ENCODE assay signal across 8 mouse cellular contexts in genomic region chr8:80807807-80808505, GRCm38 (mm10).
DNase-seq lines count a peak whose midpoint lies in the region; ATAC-seq and TF ChIP-seq lines count a peak whose summit lies in the region.
"Had no signal": no experiment of that assay in that cellular context is flagged by ENCODE, and none has a peak within 500 bp of the region (broad histone marks: within the 10 kb centered on the region; RNA-seq: fewer than 3 reads in every experiment).

No protein-coding gene starts in this region.

- no peak for DNase-seq in lung, postnatal 10 days
- DNase-seq in limb, embryonic 14.5 days (ENCODE audit: low spot score) = no peak
- DNase-seq in ovary, postnatal 14 days (ENCODE audit: low spot score) = no peak
- DNase-seq in adrenal gland, postnatal 10 days = no peak
- no peak for DNase-seq in spleen, adult 12 weeks (ENCODE audit: low spot score)
- DNase-seq: lung, postnatal 14 days had no signal

- peak overlapping the region; percentile 2; the same call in 1 of the 2 replicates for H3K4me2 ChIP-seq in lung, embryonic 16.5 days (ENCODE audit: low read depth, low read length)
- 0 out of 2 replicates have a peak overlapping the region, but pooled peaks have one; percentile 4 for H3K4me2 ChIP-seq in forebrain, embryonic 15.5 days (replicated peaks)
- H3K4me2 ChIP-seq in limb, embryonic 14.5 days (replicated peaks; ENCODE audit: low read depth, low read length, severe bottlenecking) = no peak overlapping the region

- H3K4me1 ChIP-seq in lung, embryonic 16.5 days (replicated peaks; ENCODE audit: control insufficient read depth, insufficient read depth, low read length) = peaks cover 21% of the 10 kb centered on the region
- peaks cover 25% of the 10 kb centered on the region for H3K4me1 ChIP-seq in forebrain, embryonic 15.5 days
- H3K4me1 ChIP-seq in limb, embryonic 14.5 days (ENCODE audit: control insufficient read depth, insufficient read depth, low read length) = peaks cover 24% of the 10 kb centered on the region

- H3K27ac ChIP-seq in lung, embryonic 16.5 days (ENCODE audit: low read length) = peak overlapping the region; percentile 40
- 0 out of 2 replicates have a peak overlapping the region, but pooled peaks have one; percentile 31 for H3K27ac ChIP-seq in forebrain, embryonic 15.5 days (replicated peaks)
- H3K27ac ChIP-seq in limb, embryonic 14.5 days (replicated peaks; ENCODE audit: low read depth, low read length) = peak overlapping the region; percentile 34

- no peak for TF ChIP-seq POLR2A in limb, embryonic 14.5 days (IDR thresholded peaks at IDR 0.05; ENCODE audit: borderline replicate concordance, extremely low read depth, insufficient read depth, insufficient read length)

- WGBS in lung, embryonic 16.5 days = 30% methylated on average over 13 of the region's 13 CpGs
- 25% methylated on average over 13 of the region's 13 CpGs for WGBS in forebrain, embryonic 15.5 days
- 45% methylated on average over 13 of the region's 13 CpGs for WGBS in limb, embryonic 14.5 days

- H3K36me3 ChIP-seq in lung, embryonic 16.5 days (ENCODE audit: control insufficient read depth, insufficient read depth, low read length) = 0 out of 2 replicates have a peak, but pooled peaks cover 2% of the 10 kb centered on the region
- H3K36me3 ChIP-seq in forebrain, embryonic 15.5 days = no peaks in the 10 kb centered on the region
- no peaks in the 10 kb centered on the region for H3K36me3 ChIP-seq in limb, embryonic 14.5 days (ENCODE audit: control insufficient read depth, insufficient read depth, low read length)

- no peak overlapping the region for H3K9ac ChIP-seq in lung, embryonic 16.5 days (ENCODE audit: low read length)
- H3K9ac ChIP-seq in forebrain, embryonic 15.5 days (replicated peaks) = no peak overlapping the region
- H3K9ac ChIP-seq in limb, embryonic 14.5 days (ENCODE audit: low read depth, low read length, severe bottlenecking) = no peak overlapping the region

- no peak for ATAC-seq in lung, embryonic 16.5 days (ENCODE audit: low read depth)
- ATAC-seq in forebrain, embryonic 15.5 days (replicated peaks) = no peak
- ATAC-seq in limb, embryonic 14.5 days (ENCODE audit: low FRiP score, low read depth) = no peak; the same call in 1 of the 2 replicates

- no peaks in the 10 kb centered on the region for H3K9me3 ChIP-seq in lung, embryonic 16.5 days (ENCODE audit: control insufficient read depth, low read length)
- no peaks in the 10 kb centered on the region for H3K9me3 ChIP-seq in forebrain, embryonic 15.5 days
- H3K9me3 ChIP-seq in limb, embryonic 14.5 days (ENCODE audit: control insufficient read depth, low read length) = no peaks in the 10 kb centered on the region

- no peak overlapping the region for H3K4me3 ChIP-seq in lung, embryonic 16.5 days (ENCODE audit: low read length)
- no peak overlapping the region for H3K4me3 ChIP-seq in forebrain, embryonic 15.5 days
- H3K4me3 ChIP-seq in limb, embryonic 14.5 days (replicated peaks; ENCODE audit: low read length) = no peak overlapping the region

- H3K27me3 ChIP-seq in lung, embryonic 16.5 days (ENCODE audit: control insufficient read depth, insufficient read depth, low read depth, low read length) = no peaks in the 10 kb centered on the region
- H3K27me3 ChIP-seq in forebrain, embryonic 15.5 days = no peaks in the 10 kb centered on the region
- no peaks in the 10 kb centered on the region for H3K27me3 ChIP-seq in limb, embryonic 14.5 days (ENCODE audit: control insufficient read depth, insufficient read depth, low read length)
